In genomic region chr7:63879583-63879982, GRCm38 (mm10) we compare ENCODE assay signal across 22 mouse cellular contexts. TPM values are rescaled to one million over a fixed set of nuclear protein-coding genes. Genes with fewer than 3 reads are reported as not detected.
A peak's percentile ranks its signal among the peaks of the same experiment; 100 is the strongest.
DNase-seq lines count a peak whose midpoint lies in the region; ATAC-seq and TF ChIP-seq lines count a peak whose summit lies in the region.
"Had no signal": no experiment of that assay in that cellular context is flagged by ENCODE, and none has a peak within 500 bp of the region (broad histone marks: within the 10 kb centered on the region; RNA-seq: fewer than 3 reads in every experiment).

No protein-coding gene starts in this region.

- no peak overlapping the region for H3K4me3 ChIP-seq in forebrain, embryonic 15.5 days
- no peak overlapping the region for H3K4me3 ChIP-seq in forebrain, embryonic 11.5 days (ENCODE audit: low read depth, low read length)
- H3K4me3 ChIP-seq in heart, postnatal 0 days (ENCODE audit: low read depth, low read length): no peak overlapping the region
- no peak overlapping the region for H3K4me3 ChIP-seq in heart, embryonic 12.5 days
- H3K4me3 ChIP-seq: embryonic facial prominence, embryonic 12.5 days; kidney, embryonic 15.5 days; limb, embryonic 12.5 days had no signal

- no peak overlapping the region for H3K27ac ChIP-seq in forebrain, embryonic 15.5 days (replicated peaks)
- H3K27ac ChIP-seq in forebrain, embryonic 11.5 days (ENCODE audit: low read depth, low read length): no peak overlapping the region
- H3K27ac ChIP-seq in heart, postnatal 0 days (ENCODE audit: low read depth): peak overlapping the region; percentile 60
- H3K27ac ChIP-seq in heart, embryonic 12.5 days (ENCODE audit: poor library complexity, severe bottlenecking): no peak overlapping the region
- H3K27ac ChIP-seq: embryonic facial prominence, embryonic 12.5 days; kidney, embryonic 15.5 days; limb, embryonic 12.5 days; stomach, postnatal 0 days had no signal

- H3K9ac ChIP-seq in forebrain, embryonic 15.5 days (replicated peaks): no peak overlapping the region
- no peak overlapping the region for H3K9ac ChIP-seq in forebrain, embryonic 11.5 days (ENCODE audit: low read length)
- H3K9ac ChIP-seq in heart, postnatal 0 days (replicated peaks; ENCODE audit: low read depth, low read length): no peak overlapping the region
- no peak overlapping the region for H3K9ac ChIP-seq in heart, embryonic 12.5 days
- H3K9ac ChIP-seq: embryonic facial prominence, embryonic 12.5 days; kidney, embryonic 15.5 days; limb, embryonic 12.5 days had no signal

- intact Hi-C loops in heart, postnatal 14 days (cut with DNase I): no loop called here

- no peak for TF ChIP-seq EP300 in heart, postnatal 0 days (IDR thresholded peaks at IDR 0.05; ENCODE audit: low read depth)

- no peak for TF ChIP-seq CTCF in heart, postnatal 0 days (IDR thresholded peaks at IDR 0.05; ENCODE audit: low read depth)

- H3K36me3 ChIP-seq in forebrain, embryonic 15.5 days: no peaks in the 10 kb centered on the region
- no peaks in the 10 kb centered on the region for H3K36me3 ChIP-seq in forebrain, embryonic 11.5 days (ENCODE audit: control insufficient read depth, insufficient read depth, low read length)
- no peaks in the 10 kb centered on the region for H3K36me3 ChIP-seq in heart, postnatal 0 days (replicated peaks; ENCODE audit: control insufficient read depth, insufficient read depth, low read length)
- H3K36me3 ChIP-seq in heart, embryonic 12.5 days: no peaks in the 10 kb centered on the region
- H3K36me3 ChIP-seq: embryonic facial prominence, embryonic 12.5 days; kidney, embryonic 15.5 days; limb, embryonic 12.5 days had no signal

- H3K4me1 ChIP-seq in forebrain, embryonic 15.5 days: peaks cover 4% of the 10 kb centered on the region; the same call in 1 of the 2 replicates
- H3K4me1 ChIP-seq in forebrain, embryonic 11.5 days (replicated peaks; ENCODE audit: control insufficient read depth, insufficient read depth, low read length): no peaks in the 10 kb centered on the region
- peaks cover 27% of the 10 kb centered on the region for H3K4me1 ChIP-seq in heart, postnatal 0 days (ENCODE audit: control insufficient read depth, insufficient read depth)
- H3K4me1 ChIP-seq in heart, embryonic 12.5 days (replicated peaks): peaks cover 28% of the 10 kb centered on the region
- H3K4me1 ChIP-seq: embryonic facial prominence, embryonic 12.5 days had no signal

- DNase-seq in forebrain, embryonic 11.5 days (ENCODE audit: low spot score): no peak
- DNase-seq in heart, postnatal 0 days (ENCODE audit: low spot score): peak; percentile 83
- peak; percentile 72 to 73 for DNase-seq in right cerebral cortex, postnatal 10 days (ENCODE audit: low spot score in 2 of 2)
- DNase-seq in right cerebral cortex, postnatal 36 days (ENCODE audit: low spot score in 2 of 2): no peak
- DNase-seq in heart, postnatal 14 days: peak; percentile 50 to 66
- no peak for DNase-seq in adrenal gland, postnatal 10 days
- DNase-seq: lung, postnatal 4 days; midbrain, embryonic 14.5 days; thymus, postnatal 36 days had no signal

- no peaks in the 10 kb centered on the region for H3K27me3 ChIP-seq in forebrain, embryonic 15.5 days
- H3K27me3 ChIP-seq in forebrain, embryonic 11.5 days (ENCODE audit: control insufficient read depth, insufficient read depth, low read length): no peaks in the 10 kb centered on the region
- H3K27me3 ChIP-seq in heart, postnatal 0 days (ENCODE audit: control insufficient read depth, insufficient read depth, low read length): no peaks in the 10 kb centered on the region
- no peaks in the 10 kb centered on the region for H3K27me3 ChIP-seq in heart, embryonic 12.5 days (replicated peaks)
- H3K27me3 ChIP-seq: embryonic facial prominence, embryonic 12.5 days; kidney, embryonic 15.5 days; limb, embryonic 12.5 days had no signal

- H3K4me2 ChIP-seq in forebrain, embryonic 15.5 days (replicated peaks): no peak overlapping the region
- H3K4me2 ChIP-seq in forebrain, embryonic 11.5 days (ENCODE audit: low read depth, low read length, severe bottlenecking): no peak overlapping the region
- H3K4me2 ChIP-seq in heart, postnatal 0 days (ENCODE audit: low read depth, low read length): no peak overlapping the region
- H3K4me2 ChIP-seq in heart, embryonic 12.5 days: no peak overlapping the region
- H3K4me2 ChIP-seq: embryonic facial prominence, embryonic 12.5 days; kidney, embryonic 15.5 days; limb, embryonic 12.5 days had no signal

- 73% methylated on average over 6 of the region's 6 CpGs for WGBS in forebrain, embryonic 15.5 days
- 86% methylated on average over 6 of the region's 6 CpGs for WGBS in forebrain, embryonic 11.5 days
- 31% methylated on average over 6 of the region's 6 CpGs for WGBS in heart, postnatal 0 days
- WGBS in heart, embryonic 12.5 days: 57% methylated on average over 6 of the region's 6 CpGs

- peak; percentile 69 for ATAC-seq in forebrain, embryonic 15.5 days (replicated peaks)
- ATAC-seq in forebrain, embryonic 11.5 days (replicated peaks; ENCODE audit: low FRiP score): no peak
- ATAC-seq in heart, postnatal 0 days (ENCODE audit: insufficient read depth, low read depth): peak; percentile 83
- no peak for ATAC-seq in heart, embryonic 12.5 days (ENCODE audit: insufficient number of reproducible peaks, low FRiP score)
- ATAC-seq: inflammation-experienced regulatory T-cells, adult 6 months had no signal

- no peaks in the 10 kb centered on the region for H3K9me3 ChIP-seq in forebrain, embryonic 15.5 days
- H3K9me3 ChIP-seq in forebrain, embryonic 11.5 days (ENCODE audit: control insufficient read depth, low read length): no peaks in the 10 kb centered on the region
- no peaks in the 10 kb centered on the region for H3K9me3 ChIP-seq in heart, postnatal 0 days (replicated peaks; ENCODE audit: control insufficient read depth, low read length)
- no peaks in the 10 kb centered on the region for H3K9me3 ChIP-seq in heart, embryonic 12.5 days (replicated peaks)
- H3K9me3 ChIP-seq: embryonic facial prominence, embryonic 12.5 days; kidney, embryonic 15.5 days; limb, embryonic 12.5 days had no signal

RNA-seq across cellular contexts. Expression of gene E030018B13Rik, which starts 37.1 kb away (rescaled TPM):
- polyA plus RNA-seq in forebrain, embryonic 15.5 days (2015; fragmentation: Nextera tagmentation; extraction: Ambion mirVana): 0.31 and 0.39 TPM in 2 replicates
- polyA plus RNA-seq in forebrain, embryonic 11.5 days (2014; fragmentation: Nextera tagmentation; extraction: Ambion mirVana): not detected in 2 replicates
- total RNA-seq in heart, postnatal 0 days (2014; rRNA removed; ENCODE audit: low replicate concordance): not detected in 2 replicates
- 0.11 and 0.15 TPM in 2 replicates for polyA plus RNA-seq in heart, postnatal 0 days (2015; fragmentation: Nextera tagmentation; extraction: Ambion mirVana)
- not detected in 2 replicates for polyA plus RNA-seq in heart, embryonic 12.5 days (2016; fragmentation: Nextera tagmentation; extraction: Ambion mirVana)
- not detected for total RNA-seq in heart, postnatal 14 days (2021)
- not detected for total RNA-seq in adrenal gland, postnatal 10 days (2021)
- total RNA-seq: adrenal gland, postnatal 4 days; MEL had no signal
- polyA plus RNA-seq: cerebellum, adult 2 months; embryonic facial prominence, embryonic 12.5 days; kidney, embryonic 15.5 days; limb, embryonic 12.5 days; liver, embryonic 16.5 days; midbrain, embryonic 14.5 days; neural tube, embryonic 11.5 days; spleen, adult 2 months; stomach, postnatal 0 days had no signal

RNA-seq across cellular contexts. Expression of gene Klf13, which starts 59.1 kb away (rescaled TPM):
- 34.7 and 34.8 TPM in 2 replicates for polyA plus RNA-seq in forebrain, embryonic 15.5 days (2015; fragmentation: Nextera tagmentation; extraction: Ambion mirVana)
- 26.6 and 28.1 TPM in 2 replicates for polyA plus RNA-seq in forebrain, embryonic 11.5 days (2014; fragmentation: Nextera tagmentation; extraction: Ambion mirVana)
- total RNA-seq in heart, postnatal 0 days (2014; rRNA removed; ENCODE audit: low replicate concordance): 40.7 and 47.4 TPM in 2 replicates
- polyA plus RNA-seq in heart, postnatal 0 days (2015; fragmentation: Nextera tagmentation; extraction: Ambion mirVana): 26.0 and 26.5 TPM in 2 replicates
- 16.7 and 17.4 TPM in 2 replicates for polyA plus RNA-seq in heart, embryonic 12.5 days (2016; fragmentation: Nextera tagmentation; extraction: Ambion mirVana)
- total RNA-seq in heart, postnatal 14 days (2021): 10 to 100 TPM; 93.5 to 97.3 TPM
- total RNA-seq in adrenal gland, postnatal 10 days (2021): 10 to 100 TPM; 65.9 to 80.6 TPM

Comparison
In these comparisons a context has a peak if more than half of its experiments do, and no peak if none do; other contexts are left out.
1. ATAC-seq: peak in forebrain, embryonic 15.5 days (single experiment) and heart, postnatal 0 days (single experiment); none in forebrain, embryonic 11.5 days (single experiment) and heart, embryonic 12.5 days (single experiment).
2. DNase-seq: peak in heart, postnatal 0 days (single experiment), right cerebral cortex, postnatal 10 days (2 of 2) and heart, postnatal 14 days (2 of 2); none in forebrain, embryonic 11.5 days (single experiment), right cerebral cortex, postnatal 36 days (0 of 2) and adrenal gland, postnatal 10 days (single experiment).